In genomic region chr6:52851975-52852374, GRCm38 (mm10) we compare ENCODE assay signal across 11 mouse cellular contexts.
A peak's percentile ranks its signal among the peaks of the same experiment; 100 is the strongest.
DNase-seq lines count a peak whose midpoint lies in the region; ATAC-seq and TF ChIP-seq lines count a peak whose summit lies in the region.
"Had no signal": no experiment of that assay in that cellular context is flagged by ENCODE, and none has a peak within 500 bp of the region (broad histone marks: within the 10 kb centered on the region; RNA-seq: fewer than 3 reads in every experiment).

No protein-coding gene starts in this region.

- H3K4me3 ChIP-seq in kidney, postnatal 0 days (replicated peaks; ENCODE audit: low read depth, low read length) = no peak overlapping the region
- no peak overlapping the region for H3K4me3 ChIP-seq in forebrain, embryonic 14.5 days (ENCODE audit: low read depth, low read length)
- no peak overlapping the region for H3K4me3 ChIP-seq in limb, embryonic 10.5 days
- H3K4me3 ChIP-seq: heart, embryonic 12.5 days had no signal

- H3K36me3 ChIP-seq in kidney, postnatal 0 days (ENCODE audit: insufficient read depth, low read length) = no peaks in the 10 kb centered on the region
- H3K36me3 ChIP-seq in forebrain, embryonic 14.5 days (ENCODE audit: control insufficient read depth, insufficient read depth, low read length) = no peaks in the 10 kb centered on the region
- no peaks in the 10 kb centered on the region for H3K36me3 ChIP-seq in limb, embryonic 10.5 days
- H3K36me3 ChIP-seq: heart, embryonic 12.5 days had no signal

- H3K4me2 ChIP-seq in kidney, postnatal 0 days (ENCODE audit: low read length) = no peak overlapping the region
- no peak overlapping the region for H3K4me2 ChIP-seq in forebrain, embryonic 14.5 days (ENCODE audit: low read length)

- 0 out of 2 replicates have a peak, but pooled peaks have one; percentile 7 for TF ChIP-seq CTCF in kidney, postnatal 0 days (IDR thresholded peaks at IDR 0.05; ENCODE audit: low read depth)

- H3K27me3 ChIP-seq in kidney, postnatal 0 days (ENCODE audit: insufficient read depth, low read length) = no peaks in the 10 kb centered on the region
- peaks cover 23% of the 10 kb centered on the region for H3K27me3 ChIP-seq in forebrain, embryonic 14.5 days (replicated peaks; ENCODE audit: control insufficient read depth, insufficient read depth, low read length)
- 0 out of 2 replicates have a peak, but pooled peaks cover 4% of the 10 kb centered on the region for H3K27me3 ChIP-seq in limb, embryonic 10.5 days (ENCODE audit: low read depth, poor library complexity, severe bottlenecking)
- H3K27me3 ChIP-seq: heart, embryonic 12.5 days had no signal

- 0 out of 2 replicates have a peak, but pooled peaks cover 5% of the 10 kb centered on the region for H3K4me1 ChIP-seq in kidney, postnatal 0 days (replicated peaks; ENCODE audit: insufficient read depth, low read length)
- peaks cover 19% of the 10 kb centered on the region for H3K4me1 ChIP-seq in forebrain, embryonic 14.5 days (ENCODE audit: control insufficient read depth, insufficient read depth, low read length)
- peaks cover 70% of the 10 kb centered on the region for H3K4me1 ChIP-seq in limb, embryonic 10.5 days

- no peaks in the 10 kb centered on the region for H3K9me3 ChIP-seq in kidney, postnatal 0 days (replicated peaks; ENCODE audit: low read length)
- H3K9me3 ChIP-seq in forebrain, embryonic 14.5 days (replicated peaks; ENCODE audit: control insufficient read depth, low read length) = no peaks in the 10 kb centered on the region
- no peaks in the 10 kb centered on the region for H3K9me3 ChIP-seq in limb, embryonic 10.5 days (replicated peaks)
- H3K9me3 ChIP-seq: heart, embryonic 12.5 days had no signal

- H3K27ac ChIP-seq in kidney, postnatal 0 days = no peak overlapping the region
- peak overlapping the region; percentile 49; the same call in 1 of the 2 replicates for H3K27ac ChIP-seq in forebrain, embryonic 14.5 days (ENCODE audit: low read depth, low read length)
- peak overlapping the region; percentile 81 for H3K27ac ChIP-seq in limb, embryonic 10.5 days

- intact Hi-C loops in left cerebral cortex, postnatal 10 days (cut with DNase I) = no loop called here

- no peak for ATAC-seq in kidney, postnatal 0 days (replicated peaks; ENCODE audit: low FRiP score, low read depth)
- peak; percentile 31; the same call in 1 of the 2 replicates for ATAC-seq in forebrain, embryonic 14.5 days

- WGBS in kidney, postnatal 0 days = 66% methylated on average over 3 of the region's 3 CpGs
- whole genome bisulfite sequencing in forebrain, embryonic 14.5 days = 22% methylated on average over 3 of the region's 3 CpGs
- WGBS in limb, embryonic 10.5 days = 76% methylated on average over 3 of the region's 3 CpGs

- H3K9ac ChIP-seq in kidney, postnatal 0 days (ENCODE audit: low read depth, low read length) = no peak overlapping the region
- H3K9ac ChIP-seq in forebrain, embryonic 14.5 days (ENCODE audit: low read length) = no peak overlapping the region
- H3K9ac ChIP-seq: heart, embryonic 12.5 days had no signal

- DNase-seq in kidney, postnatal 0 days (ENCODE audit: low spot score) = no peak
- DNase-seq in kidney, postnatal 25 days = no peak
- DNase-seq in forebrain, embryonic 14.5 days (ENCODE audit: low spot score) = peak; percentile 55
- no peak for DNase-seq in limb, embryonic 10.5 days (ENCODE audit: low spot score)
- DNase-seq in retina, embryonic 14.5 days (ENCODE audit: low spot score) = peak; percentile 57
- DNase-seq in thymus, postnatal 25 days = no peak
- DNase-seq in left cerebral cortex, postnatal 10 days (ENCODE audit: extremely low spot score in 1 of 2, low spot score in 2 of 2) = no peak
- no peak for DNase-seq in adrenal gland, postnatal 4 days (ENCODE audit: low spot score in 2 of 2)
- DNase-seq: kidney, postnatal 4 days; lung, postnatal 4 days had no signal

Comparison
In these comparisons a context has a peak if more than half of its experiments do, and no peak if none do; other contexts are left out.
1. DNase-seq: peak in forebrain, embryonic 14.5 days (single experiment) and retina, embryonic 14.5 days (single experiment); none in kidney, postnatal 0 days (single experiment), kidney, postnatal 25 days (0 of 2), limb, embryonic 10.5 days (single experiment), thymus, postnatal 25 days (single experiment), left cerebral cortex, postnatal 10 days (0 of 2) and adrenal gland, postnatal 4 days (0 of 2).